Mouse (Mus musculus): ENCODE results near the gene Neu2. TPM values are rescaled to one million over a fixed set of nuclear protein-coding genes. Genes with fewer than 3 reads are reported as not detected.

Gene Neu2
- polyA plus RNA-seq, 1 experiment = 3.7 TPM

DNA sequence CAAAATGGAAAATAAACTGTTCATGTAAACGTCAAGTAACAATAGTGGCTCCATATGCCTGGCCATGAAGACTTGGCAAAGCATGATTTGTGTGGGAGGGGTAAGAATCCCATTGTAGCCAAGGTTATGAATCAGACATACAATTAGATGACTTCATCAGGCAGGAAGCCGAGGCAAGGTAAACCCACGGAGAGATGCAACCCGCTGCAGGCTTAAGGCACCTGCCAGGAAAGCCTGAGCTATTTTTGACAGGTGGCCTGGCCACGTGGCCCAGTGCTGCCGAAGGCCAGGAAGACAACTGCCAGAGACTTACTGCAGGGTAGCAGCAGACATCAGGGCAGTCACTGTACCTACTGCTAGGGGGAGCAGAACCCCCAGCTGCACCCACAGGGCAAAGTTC is 23.3 kb upstream of the Neu2 start:
- no peak overlapping the region for H3K27ac ChIP-seq (ENCODE audit: insufficient read depth, low read length)
- peak; percentile 91 to 98 for DNase-seq
- H3K4me1 ChIP-seq (ENCODE audit: control insufficient read depth, insufficient read depth, low read length) = peaks cover 23% of the 10 kb centered on the region
- no peaks in the 10 kb centered on the region for H3K27me3 ChIP-seq (ENCODE audit: control insufficient read depth, insufficient read depth, low read length)
- H3K4me3 ChIP-seq (replicated peaks; ENCODE audit: insufficient read depth, low read depth, low read length) = no peak overlapping the region
- no peak for TF ChIP-seq POLR2A (IDR thresholded peaks at IDR 0.05; ENCODE audit: borderline replicate concordance, insufficient read depth, low read length)
- TF ChIP-seq CTCF (IDR thresholded peaks at IDR 0.05; ENCODE audit: borderline replicate concordance, insufficient read depth, low read depth, low read length) = no peak
- 4% methylated on average over 6 of the region's 6 CpGs for WGBS

DNA sequence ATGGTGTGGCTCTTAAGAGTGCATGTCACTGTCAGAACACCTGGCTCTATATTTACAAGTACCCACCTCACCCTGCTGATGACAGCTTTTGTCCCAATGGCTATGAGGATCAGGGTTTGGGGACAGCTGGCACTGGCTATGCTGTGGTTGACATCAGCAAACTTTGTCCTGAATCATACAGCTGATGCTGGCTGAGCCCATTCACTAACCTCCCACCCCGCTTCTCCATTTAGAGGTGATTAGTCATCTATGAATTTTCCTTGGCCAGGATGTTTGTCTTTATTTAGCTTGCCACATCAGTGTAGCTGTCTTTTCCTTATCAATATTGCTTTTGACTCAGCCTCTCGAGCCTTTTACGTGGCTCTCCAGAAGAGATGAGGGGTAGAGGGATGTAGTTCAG is 17.4 kb upstream of the Neu2 start:
- no peak for TF ChIP-seq CTCF (IDR thresholded peaks at IDR 0.05; ENCODE audit: borderline replicate concordance, insufficient read depth, low read depth, low read length)
- no peak for TF ChIP-seq POLR2A (IDR thresholded peaks at IDR 0.05; ENCODE audit: borderline replicate concordance, insufficient read depth, low read length)
- 98% methylated on average over 3 of the region's 3 CpGs for WGBS
- Histone ChIP-seq H3K4me3 (replicated peaks; ENCODE audit: insufficient read depth, low read depth, low read length) (no peak overlapping the region), H3K4me1 (ENCODE audit: control insufficient read depth, insufficient read depth, low read length) (peaks cover 8% of the 10 kb centered on the region), H3K27me3 (ENCODE audit: control insufficient read depth, insufficient read depth, low read length) (no peaks in the 10 kb centered on the region), H3K27ac (ENCODE audit: insufficient read depth, low read length) (no peak overlapping the region)
- DNase-seq = no peak

DNA sequence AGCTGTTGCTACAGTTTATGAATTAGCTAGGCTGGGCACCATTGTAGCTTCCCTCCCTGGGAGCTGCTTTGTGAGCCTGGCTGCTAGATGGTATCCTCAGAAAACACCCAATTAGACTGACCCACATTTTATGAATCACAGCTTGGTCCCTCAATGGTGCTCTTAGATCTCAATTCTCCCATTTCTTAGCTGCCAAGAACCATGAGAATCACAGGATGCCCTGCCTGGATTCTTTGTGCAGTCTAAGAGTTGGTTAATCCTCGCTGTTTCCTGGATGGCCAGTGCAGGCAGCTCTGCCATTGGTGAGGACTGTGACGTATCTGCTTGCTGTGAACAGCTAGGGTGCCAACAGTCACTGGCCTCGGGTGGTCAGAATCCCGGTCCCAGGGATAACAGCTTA is 16.1 kb upstream of the Neu2 start:
- H3K4me1 ChIP-seq (ENCODE audit: control insufficient read depth, insufficient read depth, low read length) = peaks cover 3% of the 10 kb centered on the region; the same call in 1 of the 2 replicates
- H3K27ac ChIP-seq (ENCODE audit: insufficient read depth, low read length) = no peak overlapping the region
- H3K4me3 ChIP-seq (replicated peaks; ENCODE audit: insufficient read depth, low read depth, low read length) = no peak overlapping the region
- WGBS = 44% methylated on average over 4 of the region's 4 CpGs
- TF ChIP-seq POLR2A (IDR thresholded peaks at IDR 0.05; ENCODE audit: borderline replicate concordance, insufficient read depth, low read length) (no peak), CTCF (IDR thresholded peaks at IDR 0.05; ENCODE audit: borderline replicate concordance, insufficient read depth, low read depth, low read length) (no peak)
- no peaks in the 10 kb centered on the region for H3K27me3 ChIP-seq (ENCODE audit: control insufficient read depth, insufficient read depth, low read length)
- no peak for DNase-seq

DNA sequence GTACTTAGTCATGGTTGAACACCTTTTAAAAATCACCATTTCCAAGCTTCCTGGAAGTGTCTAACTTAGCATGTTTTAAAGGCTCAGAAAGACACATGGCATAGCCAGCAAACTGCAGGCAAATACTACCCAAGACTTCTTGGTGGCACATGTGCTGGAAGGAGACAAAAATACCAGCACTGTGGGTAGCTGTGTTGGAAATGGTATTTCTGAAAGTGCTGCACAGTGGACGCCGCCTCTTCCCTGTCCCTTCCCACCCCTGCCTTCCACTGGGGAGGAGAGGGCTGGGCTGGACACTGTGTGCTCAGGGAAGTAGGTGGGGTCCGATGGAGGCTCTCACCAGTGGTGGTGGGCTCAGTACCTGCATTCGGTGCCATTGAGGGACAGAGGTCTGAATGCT is 4.2 kb upstream of the Neu2 start:
- Histone ChIP-seq H3K4me1 (ENCODE audit: control insufficient read depth, insufficient read depth, low read length) (no peaks in the 10 kb centered on the region), H3K4me3 (replicated peaks; ENCODE audit: insufficient read depth, low read depth, low read length) (no peak overlapping the region), H3K27me3 (ENCODE audit: control insufficient read depth, insufficient read depth, low read length) (no peaks in the 10 kb centered on the region), H3K27ac (ENCODE audit: insufficient read depth, low read length) (no peak overlapping the region)
- no peak for DNase-seq
- WGBS = 100% methylated on average over 4 of the region's 4 CpGs
- TF ChIP-seq CTCF (IDR thresholded peaks at IDR 0.05; ENCODE audit: borderline replicate concordance, insufficient read depth, low read depth, low read length) = no peak
- no peak for TF ChIP-seq POLR2A (IDR thresholded peaks at IDR 0.05; ENCODE audit: borderline replicate concordance, insufficient read depth, low read length)

DNA sequence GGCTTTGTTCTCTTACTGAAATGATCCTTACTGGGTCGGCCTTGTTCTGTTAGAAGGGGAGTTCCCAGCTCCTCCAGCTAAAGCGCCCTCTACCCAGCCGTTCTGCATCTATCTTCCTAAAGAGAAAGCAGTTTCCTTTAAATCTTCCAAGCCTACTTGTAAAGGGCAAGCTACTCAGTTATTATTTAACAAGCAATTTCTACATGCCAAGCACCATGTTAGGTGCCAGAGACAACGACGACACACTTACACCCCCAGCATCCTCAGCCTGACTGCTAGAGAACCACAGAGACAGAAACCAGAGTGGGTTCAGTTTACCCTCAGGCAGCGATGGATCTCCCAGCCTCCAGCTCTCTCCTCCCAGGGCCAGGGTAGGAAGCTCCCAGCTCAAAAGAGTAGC is 1.8 kb upstream of the Neu2 start:
- Histone ChIP-seq H3K4me3 (replicated peaks; ENCODE audit: insufficient read depth, low read depth, low read length) (no peak overlapping the region), H3K4me1 (ENCODE audit: control insufficient read depth, insufficient read depth, low read length) (no peaks in the 10 kb centered on the region), H3K27ac (ENCODE audit: insufficient read depth, low read length) (no peak overlapping the region), H3K27me3 (ENCODE audit: control insufficient read depth, insufficient read depth, low read length) (no peaks in the 10 kb centered on the region)
- no peak for DNase-seq
- TF ChIP-seq POLR2A (IDR thresholded peaks at IDR 0.05; ENCODE audit: borderline replicate concordance, insufficient read depth, low read length) (no peak), CTCF (IDR thresholded peaks at IDR 0.05; ENCODE audit: borderline replicate concordance, insufficient read depth, low read depth, low read length) (no peak)
- WGBS = 83% methylated on average over 6 of the region's 6 CpGs

DNA sequence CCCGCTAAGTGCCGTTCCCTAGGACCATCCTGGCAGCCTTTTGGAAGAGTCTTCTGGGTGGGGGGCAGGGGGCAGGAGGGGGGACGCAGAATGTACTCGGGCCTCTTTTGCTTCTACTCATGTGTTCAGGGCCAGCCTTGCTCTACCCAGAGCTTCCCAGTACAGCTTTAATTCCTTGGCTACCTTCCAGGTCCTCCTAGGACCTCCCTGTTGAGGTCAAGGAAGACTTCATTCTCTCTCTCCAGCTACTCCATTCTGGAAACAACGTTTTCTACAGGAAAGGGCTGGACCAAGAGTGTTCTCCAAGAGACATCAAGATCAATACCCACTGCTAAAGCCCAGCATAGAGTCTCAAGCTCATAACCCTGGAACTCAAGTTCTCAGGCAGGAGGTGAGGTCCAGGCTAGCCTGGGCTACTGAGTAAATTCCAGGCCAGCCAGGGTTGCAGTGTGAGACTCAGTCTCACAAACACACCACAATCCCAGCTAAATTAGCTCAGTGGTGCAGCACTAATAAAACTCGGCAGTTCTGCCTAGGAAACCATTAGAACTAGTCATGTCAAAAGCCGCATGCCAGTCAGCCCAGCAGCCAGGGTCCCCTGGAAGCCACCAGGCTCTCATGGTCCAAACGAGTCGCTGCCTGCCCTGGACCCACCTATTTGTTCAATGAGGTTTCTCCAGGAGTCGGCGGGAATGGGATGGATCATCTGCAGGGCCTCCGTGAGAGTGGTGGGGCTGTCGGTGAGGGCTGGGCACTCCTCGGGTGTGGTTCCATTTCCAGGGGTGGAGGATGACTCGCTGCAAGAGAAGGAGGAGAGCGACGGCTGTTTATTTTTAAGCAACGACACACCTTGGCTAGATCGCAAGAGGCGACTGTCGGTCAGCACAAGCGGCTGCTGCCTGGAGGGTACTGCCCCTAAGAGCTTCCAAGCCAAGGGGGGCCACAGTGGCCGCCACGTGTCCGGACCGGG is 813 bp upstream of the Neu2 start:
- no peaks in the 10 kb centered on the region for H3K4me1 ChIP-seq (ENCODE audit: control insufficient read depth, insufficient read depth, low read length)
- peak overlapping the region; percentile 61 for H3K4me3 ChIP-seq (replicated peaks; ENCODE audit: insufficient read depth, low read depth, low read length)
- TF ChIP-seq CTCF (IDR thresholded peaks at IDR 0.05; ENCODE audit: borderline replicate concordance, insufficient read depth, low read depth, low read length) = no peak
- TF ChIP-seq POLR2A (IDR thresholded peaks at IDR 0.05; ENCODE audit: borderline replicate concordance, insufficient read depth, low read length) = no peak
- no peaks in the 10 kb centered on the region for H3K27me3 ChIP-seq (ENCODE audit: control insufficient read depth, insufficient read depth, low read length)
- no peak for DNase-seq
- WGBS = 27% methylated on average over 26 of the region's 26 CpGs
- H3K27ac ChIP-seq (ENCODE audit: insufficient read depth, low read length) = no peak overlapping the region

DNA sequence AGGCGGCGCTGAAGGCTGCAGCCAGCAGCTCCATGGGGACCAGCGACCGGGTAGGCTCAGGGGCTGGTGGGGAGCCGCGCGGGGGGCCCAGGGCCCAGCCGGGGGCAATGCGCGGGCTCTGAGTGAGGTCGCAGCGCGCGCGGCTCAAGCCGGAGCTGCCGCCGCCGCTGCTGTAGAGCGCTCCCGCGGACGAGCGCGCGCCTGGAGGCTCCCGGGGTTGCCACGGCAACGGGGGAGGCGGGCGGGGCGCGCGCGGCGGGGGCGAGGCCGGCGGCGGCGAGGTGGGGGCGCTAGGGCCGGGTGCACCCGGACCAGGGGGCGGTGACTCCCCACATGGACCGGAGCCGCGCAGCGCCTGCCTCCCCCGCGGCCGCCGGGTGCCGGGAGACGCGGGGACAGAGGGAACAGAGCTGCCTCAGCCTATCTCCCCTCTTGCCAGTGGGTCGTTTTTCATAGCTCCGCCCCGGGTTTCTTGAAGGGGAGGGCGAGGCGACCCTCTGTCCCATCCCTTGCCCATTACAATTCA is 540 bp downstream of the Neu2 start:
- H3K27me3 ChIP-seq (ENCODE audit: control insufficient read depth, insufficient read depth, low read length) = no peaks in the 10 kb centered on the region
- no peaks in the 10 kb centered on the region for H3K4me1 ChIP-seq (ENCODE audit: control insufficient read depth, insufficient read depth, low read length)
- H3K27ac ChIP-seq (ENCODE audit: insufficient read depth, low read length) = no peak overlapping the region
- DNase-seq = peak; percentile 61 to 62
- no peak for TF ChIP-seq CTCF (IDR thresholded peaks at IDR 0.05; ENCODE audit: borderline replicate concordance, insufficient read depth, low read depth, low read length)
- 0 out of 2 replicates have a peak, but pooled peaks have one; percentile 8 for TF ChIP-seq POLR2A (IDR thresholded peaks at IDR 0.05; ENCODE audit: borderline replicate concordance, insufficient read depth, low read length)
- peak overlapping the region; percentile 61 for H3K4me3 ChIP-seq (replicated peaks; ENCODE audit: insufficient read depth, low read depth, low read length)
- 1% methylated on average over 57 of the region's 61 CpGs for WGBS

DNA sequence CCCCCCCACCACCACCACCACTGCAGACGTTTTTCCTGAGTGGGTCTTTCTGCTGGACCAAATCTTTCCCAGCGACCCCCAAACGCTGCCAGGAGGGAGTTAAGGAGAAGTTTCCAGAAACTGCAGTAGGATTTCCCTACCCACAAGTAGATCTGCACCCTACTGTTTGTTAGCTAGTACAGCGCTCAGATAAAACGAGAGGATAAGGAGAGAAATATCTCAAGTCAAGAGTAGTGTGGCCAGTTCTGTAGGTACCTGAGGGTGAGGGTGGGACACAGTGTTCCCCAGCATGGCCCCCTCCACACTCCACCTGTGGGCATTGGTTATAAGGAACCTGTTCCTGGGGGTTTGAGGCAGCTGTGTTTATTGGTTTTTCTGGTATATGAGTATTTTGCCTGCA is 1.2 kb downstream of the Neu2 start:
- no peak overlapping the region for H3K4me3 ChIP-seq (replicated peaks; ENCODE audit: insufficient read depth, low read depth, low read length)
- no peak for DNase-seq
- TF ChIP-seq POLR2A (IDR thresholded peaks at IDR 0.05; ENCODE audit: borderline replicate concordance, insufficient read depth, low read length) (no peak), CTCF (IDR thresholded peaks at IDR 0.05; ENCODE audit: borderline replicate concordance, insufficient read depth, low read depth, low read length) (no peak)
- 15% methylated on average over 5 of the region's 5 CpGs for WGBS
- no peak overlapping the region for H3K27ac ChIP-seq (ENCODE audit: insufficient read depth, low read length)
- no peaks in the 10 kb centered on the region for H3K27me3 ChIP-seq (ENCODE audit: control insufficient read depth, insufficient read depth, low read length)
- no peaks in the 10 kb centered on the region for H3K4me1 ChIP-seq (ENCODE audit: control insufficient read depth, insufficient read depth, low read length)
